Mouse (Mus musculus) erythroid progenitor cell, adult 5-6 weeks (primary cell): ENCODE measurements around the gene Cnot11. TPM values are rescaled to one million over a fixed set of nuclear protein-coding genes. Genes with fewer than 3 reads are reported as not detected.

Source experiments
- ATAC-seq: replicated peaks from 2 replicates; pipeline ENCODE4 v1.8.0; 2016; ENCODE audit warnings: moderate number of reproducible peaks, mild to moderate bottlenecking, moderate TSS enrichment, inconsistent platforms; ENCODE audit not compliant: poor library complexity, low FRiP score, severe bottlenecking
- total RNA-seq, 2 experiments: library from RNA; stranded (forward) in 1 of 2; stranded (reverse) in 1 of 2; fragments of 150-400 nt in 1 of 2; fragments of 186-747, 209-891 nt in 1 of 2; gene quantifications; 2 replicates each; pipeline versions ENCODE4 v1.2.3 to v1.2.4; 2015 to 2017; ENCODE audit warnings: low replicate concordance in 2 of 2

The Cnot11 gene
- total RNA-seq (2015; ENCODE audit: low replicate concordance): 6.1 and 6.3 TPM in 2 replicates
- 9.9 and 17.3 TPM in 2 replicates for total RNA-seq (2017; ENCODE audit: low replicate concordance)

GRCm38 (mm10) chr1:39534831-39535230 lies at the start of gene Cnot11:
Cnot11 (plus strand) TSS chr1:39534992.
- ATAC-seq: no peak

GRCm38 (mm10) chr1:39487370-39487769 lies 47.4 kb upstream of the Cnot11 start:
- ATAC-seq: no peak

GRCm38 (mm10) chr1:39493165-39493564 lies 41.6 kb upstream of the Cnot11 start:
- no peak for ATAC-seq

GRCm38 (mm10) chr1:39493664-39494063 lies 41.1 kb upstream of the Cnot11 start:
- ATAC-seq: no peak

GRCm38 (mm10) chr1:39496995-39497394 lies 37.8 kb upstream of the Cnot11 start:
- ATAC-seq: no peak

- ATAC-seq: no peak
Measured at GRCm38 (mm10) chr1:39497748-39498147, 37.0 kb upstream of the Cnot11 start.

GRCm38 (mm10) chr1:39499485-39499941 lies 35.3 kb upstream of the Cnot11 start:
- no peak for ATAC-seq

- ATAC-seq: no peak
Measured at GRCm38 (mm10) chr1:39502817-39503633, 31.8 kb upstream of the Cnot11 start.

- ATAC-seq: no peak
Measured at GRCm38 (mm10) chr1:39504261-39504660, 30.5 kb upstream of the Cnot11 start.

- no peak for ATAC-seq
Measured at GRCm38 (mm10) chr1:39505600-39505999, 29.2 kb upstream of the Cnot11 start.

GRCm38 (mm10) chr1:39511775-39512174 lies 23.0 kb upstream of the Cnot11 start:
- no peak for ATAC-seq

GRCm38 (mm10) chr1:39512183-39512582 lies 22.6 kb upstream of the Cnot11 start:
- ATAC-seq: no peak

GRCm38 (mm10) chr1:39515303-39515991 lies 19.3 kb upstream of the Cnot11 start:
- ATAC-seq: no peak

- no peak for ATAC-seq
Measured at GRCm38 (mm10) chr1:39521326-39521725, 13.5 kb upstream of the Cnot11 start.

GRCm38 (mm10) chr1:39522519-39522918 lies 12.3 kb upstream of the Cnot11 start:
- ATAC-seq: peak; percentile 68

- ATAC-seq: no peak
Measured at GRCm38 (mm10) chr1:39525763-39526162, 9.0 kb upstream of the Cnot11 start.

- no peak for ATAC-seq
Measured at GRCm38 (mm10) chr1:39526371-39527167, 8.2 kb upstream of the Cnot11 start.

GRCm38 (mm10) chr1:39527432-39527831 lies 7.4 kb upstream of the Cnot11 start:
- 0 out of 2 replicates have a peak, but pooled peaks have one; percentile 58 for ATAC-seq

GRCm38 (mm10) chr1:39528319-39528718 lies 6.5 kb upstream of the Cnot11 start:
- ATAC-seq: no peak
